Mouse (Mus musculus): ENCODE measurements around the gene Fat3.

DNA sequence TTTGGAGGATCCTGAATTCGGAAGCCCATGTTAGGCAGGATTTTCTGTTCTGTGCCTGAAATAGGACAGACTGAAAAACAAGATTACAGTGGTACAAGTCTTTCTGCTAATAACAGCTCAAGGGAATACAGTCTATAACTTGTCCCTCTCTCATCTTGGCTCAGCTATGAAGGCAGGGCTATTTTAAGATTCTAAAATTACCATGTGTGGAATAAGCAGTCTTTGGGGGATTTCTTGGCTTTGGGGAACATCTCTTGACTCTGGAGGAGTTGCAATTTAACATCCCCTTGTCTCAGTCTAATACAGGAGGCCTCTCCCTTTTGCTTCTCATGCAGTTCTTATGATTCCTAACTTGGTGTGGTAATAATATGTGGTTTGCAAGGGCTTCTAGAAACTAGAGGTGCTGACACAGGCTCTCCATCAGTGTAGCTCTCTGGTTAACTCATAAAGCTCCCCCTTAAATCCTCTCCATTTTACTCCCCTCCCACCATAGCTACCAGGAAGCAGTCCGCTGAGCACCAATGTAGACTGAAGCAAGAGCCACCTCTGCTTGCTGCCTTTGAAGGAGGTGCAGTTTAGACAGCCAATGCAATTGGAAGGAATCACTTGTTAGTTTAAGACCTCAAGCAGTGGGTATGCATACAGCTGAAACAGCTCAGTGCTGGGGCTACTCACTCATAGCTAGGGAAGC lies 195.5 kb downstream of the Fat3 start:
- TF ChIP-seq GATA1 (IDR thresholded peaks at IDR 0.05; ENCODE audit: borderline replicate concordance, low read length) (no peak), FLI1 (IDR thresholded peaks at IDR 0.05; ENCODE audit: low read length) (no peak)
